Mouse (Mus musculus) testis, adult 2 months (tissue): Measurements from ENCODE around the gene Adamts12. TPM values are rescaled to one million over a fixed set of nuclear protein-coding genes. Genes with fewer than 3 reads are reported as not detected.

Experiments
- H3K27ac ChIP-seq: fragments of 200-500 bp; 2 replicates; pipeline ENCODE4 v1.5.1; 2012; ENCODE audit warnings: low read depth, low read length; ENCODE audit not compliant: control insufficient read depth, insufficient read depth
- H3K27me3 ChIP-seq: fragments of 200-500 bp; 2 replicates; pipeline ENCODE4 v1.6.1; 2012; ENCODE audit warnings: mild to moderate bottlenecking, low read length, moderate library complexity; ENCODE audit not compliant: control insufficient read depth, insufficient read depth
- H3K36me3 ChIP-seq: fragments of 200-500 bp; 2 replicates; pipeline ENCODE4 v1.6.1; 2012; ENCODE audit warnings: mild to moderate bottlenecking, low read length; ENCODE audit not compliant: control insufficient read depth, insufficient read depth
- H3K4me1 ChIP-seq: fragments of 200-500 bp; 2 replicates; pipeline ENCODE4 v1.6.1; 2012; ENCODE audit warnings: low read length; ENCODE audit not compliant: control insufficient read depth, insufficient read depth
- H3K4me3 ChIP-seq: fragments of 200-500 bp; 2 replicates; pipeline ENCODE4 v1.5.1; 2012; ENCODE audit warnings: low read depth, mild to moderate bottlenecking, low read length, moderate library complexity, mixed read lengths; ENCODE audit not compliant: control insufficient read depth
- CTCF ChIP-seq: fragments of 200-500 bp; IDR thresholded peaks from 2 replicates; pipeline ENCODE4 v1.5.1; 2012; ENCODE audit warnings: low read depth, mild to moderate bottlenecking, inconsistent platforms, low read length, moderate library complexity; ENCODE audit not compliant: control insufficient read depth, insufficient read depth, insufficient replicate concordance
- POLR2A ChIP-seq: fragments of 200-500 bp; IDR thresholded peaks from 2 replicates; pipeline ENCODE4 v1.6.1; 2012; ENCODE audit warnings: low read depth, mild to moderate bottlenecking, inconsistent platforms, low read length, moderate library complexity; ENCODE audit not compliant: control insufficient read depth
- polyA plus RNA-seq: library from polyadenylated mRNA; depleted of rRNA; stranded (reverse); fragments of >200 nt; gene quantifications from 2 replicates; pipeline ENCODE4 v1.2.3, GENCODE M21; 2012

The Adamts12 gene
- polyA plus RNA-seq, 1 experiment = 0.26 TPM

GRCm38 (mm10) chr15:11037711-11038110 is 26.9 kb upstream of the Adamts12 start, which contains the start of gene Rxfp3:
Gene Rxfp3 (minus strand): TSS chr15:11037991.
- no peak for TF ChIP-seq CTCF
- TF ChIP-seq POLR2A = no peak
- H3K4me3 ChIP-seq = no peak within 1 kb of the TSS
- H3K4me1 ChIP-seq = peaks cover 14% of the 10 kb centered on the region
- H3K27me3 ChIP-seq = no peaks in the 10 kb centered on the region
- no peaks in the 10 kb centered on the region for H3K36me3 ChIP-seq
- H3K27ac ChIP-seq = no peak within 1 kb of the TSS

GRCm38 (mm10) chr15:11038476-11038875 is 26.1 kb upstream of the Adamts12 start:
- Histone ChIP-seq H3K27me3 (no peaks in the 10 kb centered on the region), H3K4me3 (no peak overlapping the region), H3K27ac (no peak overlapping the region), H3K36me3 (no peaks in the 10 kb centered on the region), H3K4me1 (peaks cover 14% of the 10 kb centered on the region)
- TF ChIP-seq POLR2A (no peak), CTCF (peak; percentile 13; the same call in 1 of the 2 replicates)

DNA sequence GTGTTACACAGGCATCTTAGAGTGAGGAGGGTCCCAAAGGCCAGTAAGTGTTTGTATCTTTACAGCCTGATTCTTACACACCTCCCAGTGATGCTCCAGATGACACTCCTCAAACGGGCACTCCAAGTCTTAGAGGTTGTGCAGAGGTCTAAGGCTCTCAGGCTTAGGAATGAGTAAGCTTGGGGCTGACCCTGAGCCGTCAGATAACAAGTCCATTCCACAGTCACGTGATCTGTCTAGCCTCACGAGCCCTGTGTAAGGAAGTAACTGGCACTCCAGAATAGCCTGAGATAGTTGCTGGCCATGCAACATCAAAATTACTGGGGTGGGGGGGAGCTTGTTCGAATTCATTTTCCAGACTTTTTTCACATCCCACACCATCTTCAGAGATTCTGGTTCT is 24.5 kb upstream of the Adamts12 start:
- no peaks in the 10 kb centered on the region for H3K27me3 ChIP-seq
- TF ChIP-seq POLR2A (no peak), CTCF (no peak)
- H3K27ac ChIP-seq = no peak overlapping the region
- no peak overlapping the region for H3K4me3 ChIP-seq
- H3K4me1 ChIP-seq = peaks cover 14% of the 10 kb centered on the region
- no peaks in the 10 kb centered on the region for H3K36me3 ChIP-seq

DNA sequence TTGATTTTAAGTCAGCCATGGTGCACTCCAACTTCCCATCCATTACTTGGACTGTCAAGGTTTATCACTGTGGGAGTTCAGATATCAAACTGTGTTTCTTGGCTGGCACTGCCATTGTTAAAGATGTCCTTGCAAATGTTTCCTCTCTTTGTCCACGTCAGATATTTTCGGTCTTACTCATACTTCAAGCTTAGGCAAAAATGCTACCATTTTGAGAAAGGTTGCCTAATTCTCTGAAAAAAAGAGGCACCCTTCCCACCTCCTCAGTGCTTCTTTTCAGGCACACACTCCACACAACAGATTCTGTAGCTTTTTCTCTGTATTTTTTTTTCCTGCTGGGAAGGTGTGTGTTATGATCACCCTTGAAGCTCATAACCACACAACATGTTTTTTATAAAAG is 23.4 kb upstream of the Adamts12 start:
- TF ChIP-seq CTCF (no peak), POLR2A (no peak)
- Histone ChIP-seq H3K4me1 (peaks cover 9% of the 10 kb centered on the region; the same call in 1 of the 2 replicates), H3K4me3 (no peak overlapping the region), H3K36me3 (no peaks in the 10 kb centered on the region), H3K27ac (no peak overlapping the region), H3K27me3 (no peaks in the 10 kb centered on the region)

- Histone ChIP-seq H3K4me3 (no peak overlapping the region), H3K27ac (no peak overlapping the region)
- no peak for TF ChIP-seq CTCF
- no peak for TF ChIP-seq POLR2A
Observed at GRCm38 (mm10) chr15:11042828-11043227, 21.8 kb upstream of the Adamts12 start.

DNA sequence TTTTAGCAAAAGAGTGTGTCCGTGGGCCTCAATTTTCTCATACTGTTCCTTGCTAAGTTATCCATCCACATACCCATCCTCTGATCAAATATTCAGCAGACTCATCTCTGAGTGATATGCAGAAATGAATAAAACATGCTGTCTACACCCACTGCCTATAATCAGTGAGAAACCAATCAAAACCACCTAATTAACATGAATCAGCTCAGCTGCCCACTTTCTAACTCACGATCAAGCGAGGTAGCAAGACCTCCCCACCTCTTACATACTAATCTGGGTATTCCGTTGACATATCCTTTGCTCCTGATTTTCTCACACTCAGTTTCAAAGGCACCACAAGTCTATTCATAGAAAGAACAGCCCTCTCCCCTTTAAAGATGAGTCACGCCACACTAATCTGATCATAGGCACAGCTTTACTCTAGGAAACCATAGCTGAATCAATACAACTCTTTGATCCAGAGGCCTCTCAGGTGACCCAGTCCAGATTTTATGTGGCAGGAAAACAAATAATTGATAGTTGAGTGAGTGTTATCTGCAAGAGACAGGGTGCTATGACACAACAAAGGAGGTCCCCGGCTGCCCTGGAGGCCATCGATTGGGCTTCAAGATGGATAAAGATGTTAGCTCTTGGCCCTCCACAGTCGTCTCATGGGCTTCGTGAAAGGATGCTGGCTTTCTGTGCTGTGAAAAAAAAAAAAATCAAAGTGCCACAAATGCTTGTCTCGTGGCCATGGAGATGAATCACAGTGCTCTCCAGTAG is 10.7 kb upstream of the Adamts12 start:
- no peaks in the 10 kb centered on the region for H3K27me3 ChIP-seq

More at GRCm38 (mm10) chr15:11042828-11043227, 21.8 kb upstream of the Adamts12 start:
- no peaks in the 10 kb centered on the region for H3K36me3 ChIP-seq
- no peaks in the 10 kb centered on the region for H3K4me1 ChIP-seq
- H3K27me3 ChIP-seq = no peaks in the 10 kb centered on the region

DNA sequence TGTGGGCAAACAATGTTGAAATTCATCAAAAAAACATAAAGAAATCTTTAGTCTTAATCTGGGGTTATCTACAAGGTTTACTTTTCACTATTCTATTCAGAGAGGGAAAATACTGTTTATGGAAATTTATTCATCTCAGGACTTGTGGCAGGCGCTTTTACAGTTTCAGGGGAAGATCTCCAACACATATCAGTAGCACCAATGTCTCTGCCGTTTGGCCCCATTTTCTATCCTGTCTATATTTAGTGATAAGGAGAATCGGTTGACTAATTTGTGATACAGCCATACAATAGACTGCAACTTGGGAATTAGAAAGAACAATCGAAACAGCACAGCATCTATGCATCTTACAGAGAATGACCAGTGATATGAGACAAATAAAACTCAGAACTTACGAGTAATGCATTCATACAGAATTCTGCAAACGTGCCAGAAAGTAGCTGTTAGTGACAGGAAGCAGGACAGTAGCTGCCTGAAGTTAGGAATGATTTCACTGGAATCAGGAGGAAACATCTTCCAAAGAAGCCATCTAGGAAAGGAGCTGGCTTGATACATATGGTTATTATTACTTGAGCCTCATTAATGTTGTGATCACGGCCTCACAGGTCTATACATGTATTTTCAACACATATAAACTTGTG is 10.0 kb upstream of the Adamts12 start:
- H3K27ac ChIP-seq = no peak overlapping the region
- H3K4me3 ChIP-seq = no peak overlapping the region
- H3K27me3 ChIP-seq = no peaks in the 10 kb centered on the region
- H3K36me3 ChIP-seq = no peaks in the 10 kb centered on the region
- H3K4me1 ChIP-seq = no peaks in the 10 kb centered on the region
- TF ChIP-seq POLR2A (no peak), CTCF (no peak)

More for the DNA sequence above, 10.7 kb upstream of the Adamts12 start:
- TF ChIP-seq CTCF = no peak
- TF ChIP-seq POLR2A = no peak
- Histone ChIP-seq H3K36me3 (no peaks in the 10 kb centered on the region), H3K4me1 (no peaks in the 10 kb centered on the region), H3K4me3 (no peak overlapping the region), H3K27ac (no peak overlapping the region)
